Mouse (Mus musculus) urinary bladder, postnatal 4 days (tissue): ENCODE measurements around the gene Dzip1l.
"Not testable (repeated sequence)": the region's sequence is repeated elsewhere in the genome, so short reads cannot be mapped to it uniquely, and the experiment has no call there.

Experiments used
- DNase-seq, 2 experiments: peaks; one replicate each; pipeline ENCODE4 v3.0.0; 2021 to 2022; ENCODE audit warnings: low spot score in 2 of 2

The Dzip1l gene

DNA sequence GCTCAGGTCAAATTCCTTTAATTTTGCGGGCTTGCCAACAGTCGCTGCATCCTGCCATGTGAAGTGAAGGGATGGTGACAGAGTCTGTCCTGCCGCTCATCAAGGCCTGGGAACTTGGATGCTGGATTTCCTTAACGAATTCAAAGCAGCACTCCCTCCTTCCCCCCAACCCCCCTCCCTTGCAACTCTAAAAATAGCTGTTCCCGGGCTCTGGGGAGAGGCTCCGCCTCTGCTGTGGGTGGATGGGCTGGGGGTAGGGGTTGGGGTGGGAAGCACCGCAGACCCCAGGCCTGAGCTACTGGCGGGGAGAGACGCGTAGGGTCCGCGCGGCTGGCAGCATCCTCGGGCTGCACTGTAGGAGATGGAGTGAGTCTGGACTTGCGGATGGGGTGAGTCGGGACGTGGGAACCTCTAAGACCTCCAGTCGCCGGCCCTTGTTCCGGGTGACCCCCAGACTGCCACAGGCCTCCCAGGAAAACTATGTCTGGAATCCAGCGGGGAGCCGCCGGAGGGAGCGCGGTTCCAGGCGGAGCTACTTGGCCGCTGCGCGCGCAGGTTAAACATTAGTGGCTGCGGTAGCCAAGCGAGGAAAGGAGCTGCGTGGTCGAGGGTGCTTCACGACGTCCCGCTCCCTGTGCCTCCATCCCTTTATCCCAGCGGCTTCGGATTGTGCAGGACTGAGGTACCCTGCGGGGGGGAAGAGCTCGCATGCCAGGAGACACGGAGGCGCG, at the start of gene Dzip1l:
Gene Dzip1l (plus strand): TSS at position 216 of the 731 bp plus-strand sequence.
- peak; percentile 77 to 82 for DNase-seq

DNA sequence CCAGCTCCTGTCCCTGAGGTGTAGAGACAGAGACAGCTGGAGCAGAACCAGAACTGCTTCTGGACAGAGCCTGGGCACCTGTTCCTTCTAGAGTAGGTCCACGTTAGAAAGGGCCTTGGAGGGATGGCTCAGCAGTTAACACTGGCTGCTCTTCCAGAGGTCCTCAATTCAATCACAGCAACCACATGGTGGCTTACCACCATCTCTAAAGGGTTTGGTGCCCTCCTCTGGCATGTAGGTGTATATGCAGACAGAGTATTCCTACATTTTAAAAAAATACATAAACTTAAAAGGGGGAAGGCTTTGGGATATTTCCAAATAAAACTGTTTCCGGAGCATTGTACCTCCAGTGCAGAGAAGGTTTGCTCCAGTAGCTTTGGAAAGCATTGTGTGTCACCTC, 48.6 kb upstream of the Dzip1l start:
- DNase-seq = no peak

DNA sequence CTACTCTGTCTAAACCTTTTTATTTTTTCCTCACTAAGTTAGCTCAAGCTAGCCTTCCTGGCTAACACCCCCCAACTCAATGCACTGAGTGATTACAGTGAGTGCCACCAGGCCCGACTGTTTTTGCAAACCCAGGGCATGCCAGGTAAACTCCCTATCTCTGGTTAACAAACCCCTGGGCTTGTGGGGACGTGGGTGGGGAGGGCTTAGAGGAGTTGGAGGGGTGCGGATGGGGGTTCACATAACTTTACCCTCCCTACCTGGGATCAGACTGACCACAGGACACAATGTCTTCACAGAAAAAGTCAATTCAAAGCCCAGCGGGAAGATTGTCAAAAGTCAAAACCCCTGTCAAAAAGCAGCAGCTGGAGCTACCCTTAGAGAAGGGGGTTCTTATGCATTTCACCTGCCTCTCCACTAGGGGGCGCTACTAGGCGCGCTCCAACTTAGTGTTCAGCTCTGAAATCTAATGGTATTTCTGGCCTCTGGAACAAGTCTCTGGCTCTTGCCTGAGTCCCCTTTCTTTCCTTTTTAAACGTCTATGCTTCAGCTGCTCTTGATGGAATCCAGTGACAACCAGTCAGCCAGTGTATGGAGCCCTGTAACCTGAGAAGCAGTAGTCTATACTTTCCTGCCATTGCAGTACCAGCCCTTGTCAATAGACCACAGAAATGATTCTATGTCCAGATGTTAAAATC, 41.6 kb upstream of the Dzip1l start:
- peak; percentile 37 to 77 for DNase-seq

DNA sequence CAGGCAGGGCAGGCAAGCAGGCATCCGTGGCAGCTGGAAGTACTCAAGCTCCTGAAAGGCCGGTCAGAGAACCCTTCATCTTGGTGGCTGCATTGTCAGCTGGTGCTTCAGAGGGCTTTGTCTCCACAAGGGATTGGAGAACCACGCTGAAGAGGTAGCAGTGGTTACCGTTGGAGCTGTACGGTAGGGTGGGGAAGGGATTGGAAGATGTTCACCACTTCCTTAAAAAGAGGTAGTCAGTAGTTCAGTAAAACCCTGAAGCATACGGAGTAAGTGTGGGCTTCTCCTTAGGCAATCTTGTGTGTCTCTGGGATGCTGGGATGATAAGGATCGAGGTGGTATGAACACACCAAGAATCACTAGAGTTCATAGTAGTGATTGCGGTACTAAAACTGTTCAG, 38.2 kb upstream of the Dzip1l start:
- DNase-seq = no peak

DNA sequence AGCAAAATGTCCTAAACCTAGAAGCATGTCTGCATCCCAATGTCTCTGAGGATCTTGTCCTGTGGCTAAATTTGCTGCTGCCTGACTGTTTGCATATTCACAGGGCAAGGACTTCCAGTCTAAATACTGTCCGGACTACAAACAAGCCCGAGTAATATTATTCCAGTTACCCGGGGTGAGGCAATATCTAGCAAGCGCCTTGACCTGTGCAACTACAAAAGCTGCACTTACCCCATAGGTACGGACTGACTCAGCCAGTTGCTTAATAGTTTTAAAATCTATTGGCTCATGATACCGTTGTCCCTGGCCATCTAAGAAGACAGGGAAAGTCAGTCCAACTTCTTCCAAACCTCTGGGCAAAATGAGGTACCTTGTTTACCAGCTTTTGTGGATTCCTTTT, 30.2 kb upstream of the Dzip1l start:
- DNase-seq = not testable (repeated sequence)

DNA sequence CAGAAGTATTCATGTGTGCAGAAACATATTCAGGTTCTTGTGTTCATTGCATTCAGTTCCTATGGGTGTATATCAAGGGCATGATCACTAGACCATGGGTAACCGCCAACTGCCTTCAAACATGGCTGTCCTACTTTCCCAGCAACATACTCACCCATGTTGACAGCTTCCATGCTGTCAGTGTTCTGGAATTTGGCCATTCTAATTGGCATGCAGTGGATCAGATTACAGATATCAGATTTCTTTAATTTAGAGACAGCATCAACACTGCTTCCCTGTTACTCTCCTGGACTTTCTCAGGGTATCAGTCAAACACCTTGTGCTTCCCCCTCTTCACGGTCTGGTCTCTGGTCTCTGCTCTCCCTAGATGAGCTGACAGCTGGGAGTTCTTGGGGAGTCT, 25.7 kb upstream of the Dzip1l start:
- DNase-seq = no peak

DNA sequence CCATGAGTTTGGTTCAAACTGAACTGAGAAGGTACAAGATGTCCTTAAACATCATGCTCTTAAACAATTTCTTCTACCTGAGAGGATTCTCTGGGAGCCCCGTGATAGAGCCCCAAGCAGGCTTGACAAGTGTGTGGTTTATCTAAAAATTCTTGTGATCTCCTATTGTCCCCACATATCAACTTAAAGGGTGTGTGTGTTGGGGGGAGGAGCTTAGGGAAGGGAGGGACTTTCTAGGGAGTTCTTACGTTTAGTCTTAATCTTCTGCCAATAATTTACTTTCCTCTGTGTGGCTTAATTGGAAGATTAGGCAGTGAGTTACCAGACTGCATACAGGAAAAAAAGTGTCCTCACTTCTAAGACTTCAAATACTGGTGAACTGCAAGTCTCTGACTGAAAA, 17.1 kb upstream of the Dzip1l start, which contains the start of gene A4gnt:
Gene A4gnt (plus strand): TSS at position 301 of the 400 bp plus-strand sequence.
- no peak for DNase-seq

DNA sequence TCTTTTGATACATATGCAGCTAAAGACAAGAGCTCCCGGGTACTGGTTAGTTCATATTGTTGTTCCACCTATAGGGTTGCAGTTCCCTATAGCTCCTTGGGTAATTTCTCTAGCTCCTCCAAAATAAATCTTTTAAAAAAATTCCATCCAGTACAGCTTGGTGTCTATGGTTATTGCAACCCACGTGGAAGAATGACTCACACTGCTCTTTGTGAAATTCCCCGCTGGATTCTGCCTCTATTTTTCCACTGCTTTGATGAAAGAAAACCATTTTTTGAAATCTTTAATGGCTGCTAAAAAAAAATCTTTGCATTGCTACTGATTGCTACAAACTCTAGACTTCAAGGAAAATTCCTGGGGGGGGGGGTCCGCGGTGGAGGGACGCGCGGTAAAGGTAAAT, 9.6 kb upstream of the Dzip1l start:
- no peak for DNase-seq

DNA sequence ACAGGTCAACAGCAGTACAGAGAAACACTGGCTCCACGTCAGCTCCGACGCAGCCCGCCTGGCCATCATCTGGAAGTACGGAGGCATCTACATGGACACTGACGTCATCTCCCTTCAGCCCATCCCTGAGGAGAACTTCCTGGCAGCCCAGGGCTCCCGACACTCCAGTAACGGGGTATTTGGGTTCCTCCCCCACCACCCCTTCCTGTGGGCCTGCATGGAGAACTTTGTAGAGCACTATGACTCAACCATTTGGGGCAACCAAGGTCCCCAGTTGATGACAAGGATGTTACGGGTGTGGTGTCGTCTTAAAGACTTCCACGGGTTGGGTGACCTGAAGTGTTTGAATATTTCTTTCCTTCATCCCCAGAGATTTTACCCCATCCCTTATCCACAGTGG, 9.1 kb upstream of the Dzip1l start:
- DNase-seq = no peak

DNA sequence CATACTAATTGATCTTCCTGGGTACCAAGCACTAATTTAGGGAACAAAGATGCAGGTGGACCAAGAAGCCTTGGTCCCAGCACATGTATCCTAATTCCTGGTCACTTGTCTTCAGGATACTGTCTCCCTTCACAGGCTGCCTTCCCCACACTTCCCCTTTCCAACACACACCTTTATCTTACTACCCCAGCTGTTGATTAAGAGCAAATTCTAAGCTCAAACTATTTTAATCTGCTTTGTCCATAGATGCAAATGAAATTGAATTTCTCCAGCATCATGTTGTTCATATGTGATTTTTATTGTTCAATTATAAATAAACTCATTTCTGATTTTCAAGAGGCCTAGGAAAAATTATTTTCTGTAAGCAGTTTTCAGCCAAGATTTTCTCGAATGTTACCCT, 7.3 kb upstream of the Dzip1l start:
- DNase-seq = no peak

DNA sequence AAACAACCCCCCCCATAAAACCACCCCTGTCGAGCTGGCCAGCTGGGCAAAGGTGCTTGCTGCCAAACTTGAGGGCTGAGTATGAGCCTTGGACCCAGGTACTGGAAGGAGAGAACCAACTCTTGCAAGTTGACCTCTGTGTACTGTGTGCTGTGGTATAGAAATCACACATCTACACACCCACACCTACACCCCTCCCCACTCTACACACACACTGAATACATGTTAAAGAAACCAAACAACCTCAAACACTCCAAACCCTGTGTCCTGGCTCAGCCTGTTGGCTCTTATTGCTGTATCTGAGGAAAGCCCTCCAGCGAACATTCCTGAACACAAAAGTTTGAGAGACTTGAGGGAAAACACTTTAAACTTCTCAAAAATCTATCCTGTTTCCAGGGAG, 6.3 kb upstream of the Dzip1l start:
- no peak for DNase-seq

DNA sequence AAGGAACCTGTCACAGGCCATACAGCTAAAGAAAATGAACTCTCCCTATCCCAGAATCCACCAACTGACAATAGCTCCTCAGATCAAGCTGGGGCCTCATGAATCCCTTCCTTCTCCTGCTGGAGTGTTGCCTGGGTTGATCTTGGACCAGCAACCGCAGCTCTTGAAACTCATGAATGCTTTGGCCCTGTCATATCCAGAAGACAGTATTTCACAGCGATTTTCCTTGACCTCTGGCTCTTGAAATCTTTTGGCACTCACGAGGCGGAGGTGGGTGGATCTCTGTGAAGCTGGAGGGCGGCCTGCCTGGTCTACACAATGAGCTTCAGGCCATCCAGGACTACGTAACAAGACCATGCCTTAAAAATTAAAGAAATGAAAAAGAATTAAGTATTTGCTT, 5.2 kb upstream of the Dzip1l start:
- peak in 1 of 2 experiments; percentile 29 for DNase-seq

DNA sequence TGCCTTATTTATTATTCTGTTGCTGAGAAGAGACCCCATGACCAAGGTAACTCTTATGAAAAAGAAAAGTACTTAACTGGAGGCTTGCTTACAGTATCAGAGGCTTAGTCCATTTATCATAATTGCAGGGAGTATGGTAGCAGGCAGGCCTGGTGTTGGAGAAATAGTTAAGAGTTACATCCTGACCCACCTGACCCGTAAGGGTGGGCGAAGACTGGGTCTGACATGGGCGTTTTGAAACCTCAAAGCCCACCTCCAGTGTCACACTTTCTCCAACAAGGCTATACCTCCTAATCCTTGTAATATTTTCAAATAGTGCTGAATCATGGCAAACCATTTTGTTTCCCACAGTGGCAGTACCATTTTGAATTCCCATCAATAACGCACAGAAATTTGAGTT, 715 bp upstream of the Dzip1l start:
- no peak for DNase-seq

DNA sequence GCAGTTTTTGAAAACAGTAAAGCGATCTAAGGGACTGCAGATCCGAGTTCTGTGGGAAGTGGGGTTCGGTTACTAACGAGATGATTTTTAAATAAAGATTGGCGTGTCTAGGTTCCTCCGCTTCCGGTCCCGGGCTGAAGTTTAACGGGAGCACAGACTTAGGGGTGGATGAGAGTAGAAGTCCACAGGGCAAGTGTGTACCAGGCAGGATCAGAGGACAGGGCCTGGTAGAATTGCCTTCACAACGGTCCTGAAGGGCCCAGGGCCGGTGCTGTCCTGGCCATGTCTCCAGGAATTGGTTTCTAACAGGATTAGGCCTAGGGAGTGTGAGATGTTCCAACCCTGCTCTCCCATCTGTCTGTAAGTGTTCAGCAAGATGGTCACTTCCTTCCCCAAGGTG, 775 bp downstream of the Dzip1l start:
- no peak for DNase-seq

DNA sequence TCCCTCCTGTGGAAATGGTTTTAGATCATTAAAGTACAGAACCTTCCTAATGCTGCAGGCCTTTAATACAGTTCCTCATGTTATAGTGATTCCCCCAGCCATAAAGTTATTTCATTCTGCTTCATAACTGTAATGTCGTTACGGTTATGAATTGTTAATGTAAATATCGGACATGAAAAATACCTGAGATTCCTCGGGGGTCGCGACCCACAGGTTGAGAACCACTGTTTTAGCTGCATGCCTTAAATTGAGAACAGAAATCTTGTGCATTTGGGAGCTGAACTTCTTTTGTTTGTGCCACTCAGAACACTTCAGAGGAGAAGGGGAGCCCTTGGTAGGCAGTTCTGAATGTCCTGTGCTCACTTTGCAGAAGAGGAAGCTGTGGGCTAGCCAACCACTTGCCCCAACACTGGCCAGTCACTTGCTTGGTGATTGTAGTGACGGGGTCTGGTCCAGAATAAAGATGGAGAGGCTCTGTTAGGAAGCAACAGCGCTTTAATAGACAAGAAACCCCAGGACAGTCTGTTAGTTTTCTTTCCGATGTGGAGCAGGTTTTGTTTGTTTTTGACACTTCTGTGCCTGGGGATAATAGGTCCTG, 1.3 kb downstream of the Dzip1l start:
- no peak for DNase-seq

DNA sequence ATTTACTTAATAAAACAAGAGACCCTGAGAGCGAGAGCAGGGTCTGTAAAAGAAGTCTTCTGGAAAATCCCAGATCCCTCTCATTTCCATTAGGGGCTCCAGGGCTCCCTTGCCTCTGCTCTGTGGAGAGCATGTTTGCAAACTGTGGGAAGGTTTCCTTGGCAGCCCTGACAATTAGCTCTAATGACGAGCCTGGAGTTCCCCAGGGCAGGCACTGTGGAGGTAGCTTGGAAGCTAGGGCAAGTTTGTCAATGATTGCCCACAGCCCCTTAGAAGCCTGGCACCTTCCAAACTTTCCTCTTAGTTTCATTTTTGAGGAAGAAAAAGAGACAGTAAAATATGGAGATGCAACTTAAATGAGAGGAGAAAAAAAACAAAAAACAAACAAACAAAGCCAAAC, 2.5 kb downstream of the Dzip1l start:
- DNase-seq = no peak

DNA sequence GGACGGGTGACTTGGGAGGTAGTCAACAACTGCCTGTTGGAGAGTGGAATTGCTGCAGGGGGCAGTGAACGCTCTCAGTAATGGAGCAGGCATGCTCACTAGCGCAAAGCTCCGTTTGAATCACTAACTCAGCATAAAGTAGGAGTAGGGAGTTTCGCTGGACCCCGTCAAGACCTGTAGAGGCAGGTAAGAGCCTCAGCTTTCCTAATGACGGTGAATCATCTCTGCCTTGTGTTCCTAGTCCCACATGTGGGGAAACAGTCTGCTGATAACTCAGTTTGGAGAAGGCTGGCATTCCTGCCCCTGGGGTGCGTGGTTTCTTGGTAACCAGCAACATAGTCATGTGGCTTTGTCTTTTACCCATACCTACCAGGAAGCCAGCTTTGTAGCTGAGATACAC, 3.0 kb downstream of the Dzip1l start:
- DNase-seq = peak in 1 of 2 experiments; percentile 27

DNA sequence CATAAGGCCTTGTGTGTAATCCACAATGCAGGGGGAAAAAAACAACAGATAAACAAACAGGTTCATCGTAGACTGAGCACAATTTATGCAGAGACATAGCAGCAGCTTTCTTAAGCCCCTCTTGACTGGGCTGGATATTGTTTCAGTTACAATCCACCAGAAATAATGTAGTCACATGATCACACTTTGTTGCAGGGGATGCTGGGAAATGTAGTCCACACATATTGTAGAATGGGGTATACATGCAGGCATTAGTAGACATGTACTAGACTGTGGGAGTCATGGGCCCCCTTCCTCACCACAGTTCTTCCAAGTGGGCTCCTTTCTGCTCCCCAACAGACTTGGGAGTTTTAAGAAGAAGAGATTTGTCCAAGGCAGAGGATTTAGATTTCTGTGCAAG, 7.5 kb downstream of the Dzip1l start:
- no peak for DNase-seq

DNA sequence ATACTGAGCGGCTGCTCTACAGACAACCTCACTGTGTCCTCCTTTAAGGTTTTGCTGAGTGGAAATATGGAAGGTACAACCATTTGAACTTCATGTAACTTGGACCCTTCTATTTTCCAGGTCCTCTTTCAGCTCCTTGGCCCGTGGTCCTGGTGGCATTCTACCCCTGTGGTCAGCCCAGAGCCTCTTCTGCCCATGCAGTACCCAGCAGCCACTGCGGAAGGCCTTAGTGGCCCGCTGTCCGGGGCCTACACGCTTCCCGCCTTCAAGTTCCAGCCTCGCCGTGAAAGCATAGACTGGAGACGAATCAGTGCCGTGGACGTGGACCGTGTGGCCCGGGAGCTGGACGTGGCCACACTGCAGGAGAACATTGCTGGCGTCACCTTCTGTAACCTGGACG, 7.9 kb downstream of the Dzip1l start:
- DNase-seq = no peak

DNA sequence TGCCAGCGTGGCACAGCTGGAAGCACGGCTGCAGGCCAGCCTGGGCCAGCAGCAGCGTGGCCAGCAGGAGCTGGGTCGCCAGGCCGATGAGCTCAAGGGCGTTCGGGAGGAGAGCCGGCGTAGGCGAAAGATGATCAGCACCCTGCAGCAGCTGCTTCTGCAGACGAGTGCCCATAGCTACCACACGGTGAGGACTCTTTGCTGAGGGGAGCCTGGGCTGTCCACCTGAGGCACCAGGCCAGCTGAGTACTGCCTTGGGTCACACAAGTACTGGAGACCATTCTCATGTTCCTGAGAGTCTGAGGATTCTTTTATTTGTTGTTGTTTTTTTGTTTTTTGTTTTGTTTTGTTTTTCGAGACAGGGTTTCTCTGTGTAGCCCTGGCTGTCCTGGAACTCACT, 8.4 kb downstream of the Dzip1l start:
- DNase-seq = no peak

DNA sequence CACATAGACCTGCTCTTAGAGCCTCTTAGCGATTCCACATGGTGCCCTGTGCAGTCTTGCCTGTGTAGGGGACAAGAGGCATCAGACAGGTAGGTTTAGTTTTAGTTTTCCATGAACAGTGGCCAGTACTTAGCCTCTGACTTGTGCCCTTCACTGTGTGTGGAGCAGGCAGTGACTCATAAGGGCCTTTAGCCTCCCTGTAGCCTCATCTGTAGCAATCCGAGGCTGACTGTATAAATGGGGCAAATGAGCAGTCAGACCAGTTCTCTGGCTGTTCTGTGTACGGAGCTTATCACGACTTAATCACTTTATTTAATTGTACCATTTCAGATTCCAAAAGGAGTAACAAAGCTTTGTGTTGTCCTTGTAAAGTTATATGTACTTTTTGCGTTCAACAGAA, 10.7 kb downstream of the Dzip1l start:
- DNase-seq = no peak

DNA sequence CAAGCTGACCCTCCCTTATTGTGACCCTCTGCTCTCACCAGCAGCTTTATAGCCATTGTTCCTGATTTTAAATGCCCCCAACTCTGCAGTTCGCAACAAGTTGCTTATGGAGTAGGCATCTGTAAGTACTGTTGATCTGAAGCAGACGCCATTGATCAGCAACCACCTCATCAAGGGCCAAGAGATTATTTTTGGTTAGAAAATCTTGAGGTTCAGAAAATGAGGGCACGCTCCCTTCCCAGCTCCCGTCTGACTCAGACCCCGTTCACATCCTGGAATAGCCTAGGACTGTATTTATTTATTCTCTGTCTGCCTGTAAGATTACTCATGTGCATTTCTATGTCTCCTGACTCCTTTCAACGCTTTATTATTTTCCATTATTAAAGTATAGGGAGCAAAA, 16.1 kb downstream of the Dzip1l start:
- no peak for DNase-seq

DNA sequence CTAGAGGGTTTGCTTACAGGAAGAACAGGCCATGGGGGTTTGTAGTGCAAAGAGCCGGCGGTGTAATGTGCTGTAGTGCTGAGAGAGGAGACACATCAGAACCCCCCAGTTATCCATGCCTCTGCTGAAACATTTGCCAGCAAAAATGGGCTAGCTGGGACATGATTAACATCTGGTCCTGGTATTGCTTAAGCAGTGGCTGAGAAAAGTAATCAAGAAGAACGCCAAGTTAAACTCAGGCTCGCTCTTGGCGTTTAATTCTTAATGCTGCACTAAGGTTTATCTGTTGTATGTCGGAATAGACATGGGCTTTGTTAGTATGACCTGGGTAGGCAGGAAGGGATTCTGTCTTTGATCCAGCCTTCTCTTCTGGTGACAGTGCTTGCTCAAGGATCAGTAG, 16.8 kb downstream of the Dzip1l start:
- DNase-seq = no peak
